Mouse (Mus musculus): ENCODE measurements around the gene Slc25a12. TPM values are rescaled to one million over a fixed set of nuclear protein-coding genes. Genes with fewer than 3 reads are reported as not detected.

Gene Slc25a12
- 150 TPM for polyA plus RNA-seq (2014; fragmentation: Illumina TruSeq; extraction: RNeasy Lipid Tissue Mini Kit (QIAGEN cat#74804); ENCODE audit: low read depth, low replicate concordance)

GRCm38 (mm10) chr2:71367125-71367880, at the start of gene Slc25a12:
TSS of gene Slc25a12 (minus strand) at chr2:71367749.

GRCm38 (mm10) chr2:71388951-71389763, 21.6 kb upstream of the Slc25a12 start, which contains the start of gene Hat1:
TSS of gene Hat1 (plus strand) at chr2:71388958.

Other genes with a start within 250 kb of the Slc25a12 start
- 2.4 TPM for gene Cybrd1, start 249.8 kb downstream of the Slc25a12 start, polyA plus RNA-seq (2014; fragmentation: Illumina TruSeq; extraction: RNeasy Lipid Tissue Mini Kit (QIAGEN cat#74804); ENCODE audit: low read depth, low replicate concordance)
- 60.1 TPM for gene Dync1i2, start 156.0 kb downstream of the Slc25a12 start, polyA plus RNA-seq (2014; fragmentation: Illumina TruSeq; extraction: RNeasy Lipid Tissue Mini Kit (QIAGEN cat#74804); ENCODE audit: low read depth, low replicate concordance)
- gene Hat1, start 21.2 kb upstream of the Slc25a12 start, polyA plus RNA-seq (2014; fragmentation: Illumina TruSeq; extraction: RNeasy Lipid Tissue Mini Kit (QIAGEN cat#74804); ENCODE audit: low read depth, low replicate concordance): 32.9 TPM
- gene Metap1d, start 85.5 kb upstream of the Slc25a12 start, polyA plus RNA-seq (2014; fragmentation: Illumina TruSeq; extraction: RNeasy Lipid Tissue Mini Kit (QIAGEN cat#74804); ENCODE audit: low read depth, low replicate concordance): 57.6 TPM
- gene Dlx1, start 160.4 kb upstream of the Slc25a12 start, polyA plus RNA-seq (2014; fragmentation: Illumina TruSeq; extraction: RNeasy Lipid Tissue Mini Kit (QIAGEN cat#74804); ENCODE audit: low read depth, low replicate concordance): 0.24 TPM
- not detected for gene Dlx2, start 179.0 kb upstream of the Slc25a12 start, polyA plus RNA-seq (2014; fragmentation: Illumina TruSeq; extraction: RNeasy Lipid Tissue Mini Kit (QIAGEN cat#74804); ENCODE audit: low read depth, low replicate concordance)